Mouse (Mus musculus) heart, embryonic 12.5 days (tissue): ENCODE data around the gene Bak1. TPM values are rescaled to one million over a fixed set of nuclear protein-coding genes. Genes with fewer than 3 reads are reported as not detected.
A peak's percentile ranks its signal among the peaks of the same experiment; 100 is the strongest.

Experiments used
- ATAC-seq: fragments of 200-750 bp; cut with Nextera tagmentation; 2 replicates; pipeline ENCODE4 v1.8.0; 2017; ENCODE audit warnings: moderate TSS enrichment, moderate library complexity; ENCODE audit not compliant: insufficient number of reproducible peaks, low FRiP score
- H3K27ac ChIP-seq: fragments of 300-500 bp; sonication (generic); 2 replicates; pipeline ENCODE4 v1.5.1; 2016; ENCODE audit warnings: mild to moderate bottlenecking, moderate library complexity; ENCODE audit not compliant: poor library complexity, severe bottlenecking
- H3K27me3 ChIP-seq: fragments of 300-500 bp; sonication (generic); replicated peaks from 2 replicates; pipeline ENCODE4 v1.6.1; 2016; ENCODE audit warnings: mild to moderate bottlenecking, moderate library complexity
- H3K36me3 ChIP-seq: fragments of 300-500 bp; sonication (generic); 2 replicates; pipeline ENCODE4 v1.6.1; 2016; ENCODE audit warnings: mild to moderate bottlenecking, moderate library complexity
- H3K4me1 ChIP-seq: fragments of 300-500 bp; sonication (generic); replicated peaks from 2 replicates; pipeline ENCODE4 v1.6.1; 2016; ENCODE audit warnings: mild to moderate bottlenecking
- H3K4me2 ChIP-seq: fragments of 300-500 bp; sonication (generic); 2 replicates; pipeline ENCODE4 v1.6.1; 2016; ENCODE audit warnings: mild to moderate bottlenecking, moderate library complexity
- H3K4me3 ChIP-seq: fragments of 300-500 bp; sonication (generic); 2 replicates; pipeline ENCODE4 v1.5.1; 2016; ENCODE audit warnings: mild to moderate bottlenecking
- H3K9ac ChIP-seq: fragments of 300-500 bp; sonication (generic); 2 replicates; pipeline ENCODE4 v1.6.1; 2016; ENCODE audit warnings: mild to moderate bottlenecking, moderate library complexity
- H3K9me3 ChIP-seq: fragments of 300-500 bp; sonication (generic); replicated peaks from 2 replicates; pipeline ENCODE4 v1.6.1; 2016; ENCODE audit warnings: mild to moderate bottlenecking, moderate library complexity
- whole genome bisulfite sequencing: fragments of 180-500 bp; shearing (Covaris S2); methylation state at CpG from one replicate; pipeline ENCODE4 v1.1.7; 2016; 5-methylcytosine and 5-hydroxymethylcytosine counted together
- polyA plus RNA-seq: library from polyadenylated mRNA; unstranded; fragments of >200 nt; fragmentation: Nextera tagmentation; extraction: Ambion mirVana; gene quantifications from 2 replicates; pipeline ENCODE4 v1.2.1, GENCODE M21; 2016

Gene Bak1
- polyA plus RNA-seq, 1 experiment from 2014 or later: 5.8 TPM

- WGBS: 45% methylated on average over 6 of the region's 6 CpGs
- ATAC-seq: no peak
These were observed 26.9 kb downstream of the Bak1 start for GRCm38 (mm10) chr17:27001889-27002288.

GRCm38 (mm10) chr17:27001151-27001550 lies 27.7 kb downstream of the Bak1 start:
- Histone ChIP-seq H3K9ac (no peak overlapping the region), H3K27ac (no peak overlapping the region), H3K4me3 (no peak overlapping the region), H3K9me3 (no peaks in the 10 kb centered on the region), H3K27me3 (peaks cover 11% of the 10 kb centered on the region; the same call in 1 of the 2 replicates), H3K4me2 (no peak overlapping the region), H3K4me1 (peaks cover 15% of the 10 kb centered on the region), H3K36me3 (no peaks in the 10 kb centered on the region)
- ATAC-seq: no peak
- 73% methylated on average over 7 of the region's 7 CpGs for WGBS

More at GRCm38 (mm10) chr17:27001889-27002288, 26.9 kb downstream of the Bak1 start:
- H3K36me3 ChIP-seq: no peaks in the 10 kb centered on the region
- H3K27me3 ChIP-seq: peaks cover 11% of the 10 kb centered on the region; the same call in 1 of the 2 replicates
- H3K27ac ChIP-seq: no peak overlapping the region
- no peak overlapping the region for H3K9ac ChIP-seq
- H3K4me2 ChIP-seq: no peak overlapping the region
- peaks cover 11% of the 10 kb centered on the region; the same call in 1 of the 2 replicates for H3K4me1 ChIP-seq
- no peak overlapping the region for H3K4me3 ChIP-seq
- H3K9me3 ChIP-seq: no peaks in the 10 kb centered on the region

- no peak overlapping the region for H3K27ac ChIP-seq
- H3K4me2 ChIP-seq: no peak overlapping the region
- ATAC-seq: no peak
- H3K4me3 ChIP-seq: no peak overlapping the region
- H3K27me3 ChIP-seq: peaks cover 9% of the 10 kb centered on the region; the same call in 1 of the 2 replicates
- no peaks in the 10 kb centered on the region for H3K9me3 ChIP-seq
- H3K9ac ChIP-seq: no peak overlapping the region
- no peaks in the 10 kb centered on the region for H3K36me3 ChIP-seq
- WGBS: 67% methylated on average over 12 of the region's 12 CpGs
- peaks cover 26% of the 10 kb centered on the region for H3K4me1 ChIP-seq
These were observed 28.8 kb downstream of the Bak1 start for GRCm38 (mm10) chr17:26999996-27000395.

GRCm38 (mm10) chr17:26998283-26998682 lies 30.5 kb downstream of the Bak1 start:
- Histone ChIP-seq H3K27ac (no peak overlapping the region), H3K27me3 (no peaks in the 10 kb centered on the region), H3K36me3 (no peaks in the 10 kb centered on the region), H3K4me3 (no peak overlapping the region), H3K4me2 (no peak overlapping the region), H3K4me1 (peaks cover 32% of the 10 kb centered on the region), H3K9ac (no peak overlapping the region), H3K9me3 (no peaks in the 10 kb centered on the region)
- 62% methylated on average over 15 of the region's 15 CpGs for WGBS
- no peak for ATAC-seq

GRCm38 (mm10) chr17:26997661-26998060 lies 31.1 kb downstream of the Bak1 start:
- Histone ChIP-seq H3K36me3 (no peaks in the 10 kb centered on the region), H3K4me3 (no peak overlapping the region), H3K4me2 (no peak overlapping the region), H3K27me3 (no peaks in the 10 kb centered on the region), H3K4me1 (peaks cover 32% of the 10 kb centered on the region), H3K9me3 (no peaks in the 10 kb centered on the region), H3K9ac (no peak overlapping the region), H3K27ac (no peak overlapping the region)
- WGBS: 63% methylated on average over 4 of the region's 4 CpGs
- ATAC-seq: no peak

- ATAC-seq: no peak
These were observed 33.2 kb downstream of the Bak1 start for GRCm38 (mm10) chr17:26995562-26995961.

GRCm38 (mm10) chr17:26995006-26995405 lies 33.8 kb downstream of the Bak1 start:
- H3K9ac ChIP-seq: no peak overlapping the region
- no peak for ATAC-seq
- no peaks in the 10 kb centered on the region for H3K9me3 ChIP-seq
- H3K4me1 ChIP-seq: peaks cover 27% of the 10 kb centered on the region
- no peak overlapping the region for H3K4me3 ChIP-seq
- H3K27ac ChIP-seq: peak overlapping the region; percentile 6; the same call in 1 of the 2 replicates
- H3K36me3 ChIP-seq: no peaks in the 10 kb centered on the region
- no peaks in the 10 kb centered on the region for H3K27me3 ChIP-seq
- 71% methylated on average over 6 of the region's 6 CpGs for WGBS
- H3K4me2 ChIP-seq: no peak overlapping the region

More at GRCm38 (mm10) chr17:26995562-26995961, 33.2 kb downstream of the Bak1 start:
- Histone ChIP-seq H3K27ac (no peak overlapping the region), H3K9ac (no peak overlapping the region), H3K4me3 (no peak overlapping the region), H3K4me2 (no peak overlapping the region), H3K27me3 (no peaks in the 10 kb centered on the region), H3K4me1 (peaks cover 32% of the 10 kb centered on the region), H3K9me3 (no peaks in the 10 kb centered on the region), H3K36me3 (no peaks in the 10 kb centered on the region)
- 57% methylated on average over 8 of the region's 8 CpGs for WGBS

GRCm38 (mm10) chr17:26994410-26994809 lies 34.4 kb downstream of the Bak1 start:
- Histone ChIP-seq H3K27me3 (no peaks in the 10 kb centered on the region), H3K36me3 (no peaks in the 10 kb centered on the region), H3K4me1 (peaks cover 24% of the 10 kb centered on the region), H3K4me3 (no peak overlapping the region), H3K9me3 (no peaks in the 10 kb centered on the region), H3K27ac (peak overlapping the region; percentile 6; the same call in 1 of the 2 replicates), H3K9ac (no peak overlapping the region), H3K4me2 (no peak overlapping the region)
- ATAC-seq: no peak
- 58% methylated on average over 14 of the region's 14 CpGs for WGBS

GRCm38 (mm10) chr17:26990521-26990920 lies 38.3 kb downstream of the Bak1 start:
- H3K9ac ChIP-seq: no peak overlapping the region

GRCm38 (mm10) chr17:26985503-26986179 lies 43.2 kb downstream of the Bak1 start:
- Histone ChIP-seq H3K27ac (no peak overlapping the region), H3K36me3 (no peaks in the 10 kb centered on the region; the same call in 1 of the 2 replicates), H3K27me3 (no peaks in the 10 kb centered on the region), H3K9me3 (no peaks in the 10 kb centered on the region; the same call in 1 of the 2 replicates), H3K9ac (no peak overlapping the region), H3K4me2 (no peak overlapping the region), H3K4me1 (peaks cover 6% of the 10 kb centered on the region; the same call in 1 of the 2 replicates), H3K4me3 (no peak overlapping the region)
- ATAC-seq: no peak
- 85% methylated on average over 10 of the region's 10 CpGs for WGBS

More at GRCm38 (mm10) chr17:26990521-26990920, 38.3 kb downstream of the Bak1 start:
- H3K9me3 ChIP-seq: no peaks in the 10 kb centered on the region; the same call in 1 of the 2 replicates
- no peak for ATAC-seq
- H3K27me3 ChIP-seq: no peaks in the 10 kb centered on the region
- no peaks in the 10 kb centered on the region for H3K36me3 ChIP-seq
- no peak overlapping the region for H3K27ac ChIP-seq
- peaks cover 14% of the 10 kb centered on the region for H3K4me1 ChIP-seq
- no peak overlapping the region for H3K4me3 ChIP-seq
- no peak overlapping the region for H3K4me2 ChIP-seq

GRCm38 (mm10) chr17:26983382-26983781 lies 45.4 kb downstream of the Bak1 start:
- Histone ChIP-seq H3K27me3 (no peaks in the 10 kb centered on the region), H3K9me3 (no peaks in the 10 kb centered on the region; the same call in 1 of the 2 replicates), H3K36me3 (peaks cover 16% of the 10 kb centered on the region), H3K9ac (no peak overlapping the region), H3K4me2 (no peak overlapping the region), H3K4me3 (no peak overlapping the region), H3K4me1 (peaks cover 6% of the 10 kb centered on the region; the same call in 1 of the 2 replicates), H3K27ac (no peak overlapping the region)
- ATAC-seq: no peak
- WGBS: 89% methylated on average over 4 of the region's 4 CpGs
